Mouse (Mus musculus) stomach, embryonic 15.5 days (tissue): ENCODE results near the gene Mrpl53. TPM values are rescaled to one million over a fixed set of nuclear protein-coding genes. Genes with fewer than 3 reads are reported as not detected.

ENCODE experiments used
- ATAC-seq: fragments of 200-750 bp; cut with Nextera tagmentation; 2 replicates; pipeline ENCODE4 v1.8.0; 2017; ENCODE audit warnings: low read depth, moderate number of reproducible peaks, moderate TSS enrichment; ENCODE audit not compliant: insufficient read depth, low FRiP score
- H3K27ac ChIP-seq: fragments of 300-500 bp; sonication (generic); 2 replicates; pipeline ENCODE4 v1.5.1; 2015; ENCODE audit warnings: mild to moderate bottlenecking, inconsistent platforms
- H3K27me3 ChIP-seq: fragments of 300-500 bp; sonication (generic); replicated peaks from 2 replicates; pipeline ENCODE4 v1.6.1; 2015; ENCODE audit warnings: inconsistent platforms
- H3K36me3 ChIP-seq: fragments of 300-500 bp; sonication (generic); 2 replicates; pipeline ENCODE4 v1.6.1; 2015; ENCODE audit warnings: inconsistent platforms
- H3K4me1 ChIP-seq: fragments of 300-500 bp; sonication (generic); 2 replicates; pipeline ENCODE4 v1.6.1; 2015; ENCODE audit warnings: inconsistent platforms
- H3K4me2 ChIP-seq: fragments of 300-500 bp; sonication (generic); 2 replicates; pipeline ENCODE4 v1.6.1; 2015; ENCODE audit warnings: mild to moderate bottlenecking, inconsistent platforms
- H3K4me3 ChIP-seq: fragments of 300-500 bp; sonication (generic); replicated peaks from 2 replicates; pipeline ENCODE4 v1.5.1; 2015; ENCODE audit warnings: inconsistent platforms
- H3K9ac ChIP-seq: fragments of 300-500 bp; sonication (generic); 2 replicates; pipeline ENCODE4 v1.6.1; 2015; ENCODE audit warnings: inconsistent platforms
- H3K9me3 ChIP-seq: fragments of 300-500 bp; sonication (generic); 2 replicates; pipeline ENCODE4 v1.6.1; 2016; ENCODE audit warnings: inconsistent platforms
- WGBS: fragments of 180-500 bp; shearing (Covaris S2); methylation state at CpG from one replicate; pipeline ENCODE4 v1.1.7; 2015; 5-methylcytosine and 5-hydroxymethylcytosine counted together
- polyA plus RNA-seq: library from polyadenylated mRNA; unstranded; fragments of >200 nt; fragmentation: Nextera tagmentation; extraction: Ambion mirVana; gene quantifications from 2 replicates; pipeline ENCODE4 v1.2.1, GENCODE M21; 2015

The Mrpl53 gene
- polyA plus RNA-seq, 1 experiment from 2014 or later = 136 TPM

DNA sequence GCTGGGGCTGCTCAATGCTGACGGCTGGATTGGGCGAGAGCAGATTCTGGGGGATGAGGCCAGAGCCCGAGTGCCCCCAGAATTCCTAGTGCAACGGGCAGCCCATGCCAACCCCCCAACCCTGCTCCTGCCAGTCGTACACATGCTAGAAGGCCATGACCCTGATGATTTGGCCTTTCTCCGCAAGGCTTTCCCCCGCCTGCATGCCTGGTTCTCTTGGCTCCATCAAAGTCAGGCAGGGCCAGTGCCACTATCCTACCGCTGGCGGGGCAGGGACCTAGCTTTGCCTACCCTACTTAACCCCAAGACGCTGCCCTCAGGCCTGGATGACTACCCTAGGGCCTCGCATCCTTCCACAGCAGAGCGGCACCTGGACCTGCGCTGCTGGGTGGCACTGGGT lies 8.8 kb downstream of the Mrpl53 start:
- WGBS = 83% methylated on average over 13 of the region's 13 CpGs
- no peak for ATAC-seq
- no peak overlapping the region for H3K4me3 ChIP-seq

DNA sequence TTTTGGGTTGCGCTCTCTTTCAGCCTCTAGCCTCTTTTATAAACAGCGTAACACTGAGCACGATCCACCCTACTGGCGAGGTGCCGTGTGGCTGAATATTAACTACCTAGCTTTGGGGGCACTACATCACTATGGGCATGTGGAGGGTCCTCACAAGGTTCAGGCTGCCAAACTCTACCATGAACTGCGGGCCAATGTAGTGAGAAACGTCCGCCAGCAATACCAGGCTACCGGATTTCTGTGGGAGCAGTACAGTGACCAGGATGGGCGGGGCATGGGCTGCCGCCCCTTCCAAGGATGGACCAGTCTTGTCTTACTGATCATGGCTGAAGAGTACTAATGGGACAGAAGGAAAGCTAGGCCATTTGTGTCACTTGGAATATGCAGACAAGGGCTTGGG lies 9.5 kb downstream of the Mrpl53 start:
- no peak overlapping the region for H3K4me3 ChIP-seq
- H3K4me1 ChIP-seq = peaks cover 52% of the 10 kb centered on the region
- WGBS = 81% methylated on average over 11 of the region's 11 CpGs
- H3K36me3 ChIP-seq = peaks cover 18% of the 10 kb centered on the region
- H3K27me3 ChIP-seq = no peaks in the 10 kb centered on the region
- no peak for ATAC-seq
- no peak overlapping the region for H3K27ac ChIP-seq
- no peak overlapping the region for H3K4me2 ChIP-seq
- no peaks in the 10 kb centered on the region for H3K9me3 ChIP-seq
- no peak overlapping the region for H3K9ac ChIP-seq

More for the DNA sequence above, 8.8 kb downstream of the Mrpl53 start:
- H3K36me3 ChIP-seq = peaks cover 18% of the 10 kb centered on the region
- H3K9me3 ChIP-seq = no peaks in the 10 kb centered on the region
- H3K9ac ChIP-seq = no peak overlapping the region
- H3K27ac ChIP-seq = no peak overlapping the region
- H3K4me2 ChIP-seq = no peak overlapping the region
- no peaks in the 10 kb centered on the region for H3K27me3 ChIP-seq
- peaks cover 46% of the 10 kb centered on the region for H3K4me1 ChIP-seq

DNA sequence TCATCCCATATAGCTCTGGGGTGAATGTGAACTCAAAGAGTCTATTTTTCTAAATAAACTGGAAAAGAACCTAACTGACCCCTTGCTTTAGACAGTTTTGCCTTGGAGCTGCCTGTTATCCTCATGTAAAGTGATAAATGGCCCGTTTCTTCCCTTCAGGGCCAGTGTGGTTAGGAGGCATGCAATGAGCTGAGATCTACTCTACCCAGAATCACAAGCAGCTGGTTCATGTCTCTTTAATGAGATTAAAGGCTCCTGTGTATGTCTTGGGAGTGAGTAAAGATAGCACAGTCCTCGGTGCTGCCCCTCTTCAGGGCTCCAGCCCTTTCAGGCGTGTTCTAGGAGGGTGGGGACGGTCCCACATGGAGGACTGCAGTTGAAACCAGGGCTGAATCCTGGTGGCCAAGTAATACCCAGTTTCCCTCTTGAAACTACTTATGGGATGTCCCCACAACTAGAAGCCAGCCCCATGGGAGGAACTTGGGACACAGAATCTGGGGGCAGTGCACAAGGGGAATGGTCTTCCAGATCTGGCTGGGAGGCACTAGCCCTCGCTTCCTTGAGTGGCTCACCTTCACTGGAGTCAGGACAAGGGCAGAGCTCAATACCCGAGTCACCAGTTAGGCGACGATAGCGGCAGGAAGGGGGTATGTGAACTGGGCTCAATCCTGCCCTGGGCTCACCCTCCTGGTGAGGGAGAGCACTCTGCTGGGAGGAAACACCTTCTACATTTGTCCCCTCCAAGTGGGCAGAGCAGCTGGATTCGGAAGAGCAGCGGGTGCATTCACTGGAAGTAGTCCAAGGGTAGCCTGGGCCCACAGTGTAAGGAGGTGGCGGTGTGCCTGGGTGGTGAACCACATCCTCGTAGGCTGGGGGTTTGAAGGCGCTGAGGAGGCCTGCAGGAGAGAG lies 10.2 kb downstream of the Mrpl53 start:
- H3K9ac ChIP-seq = no peak overlapping the region
- no peak for ATAC-seq
- no peaks in the 10 kb centered on the region for H3K27me3 ChIP-seq
- no peak overlapping the region for H3K4me3 ChIP-seq
- H3K27ac ChIP-seq = no peak overlapping the region
- no peaks in the 10 kb centered on the region for H3K9me3 ChIP-seq
- peaks cover 18% of the 10 kb centered on the region for H3K36me3 ChIP-seq
- 75% methylated on average over 14 of the region's 14 CpGs for WGBS
- H3K4me2 ChIP-seq = no peak overlapping the region
- peaks cover 55% of the 10 kb centered on the region for H3K4me1 ChIP-seq

DNA sequence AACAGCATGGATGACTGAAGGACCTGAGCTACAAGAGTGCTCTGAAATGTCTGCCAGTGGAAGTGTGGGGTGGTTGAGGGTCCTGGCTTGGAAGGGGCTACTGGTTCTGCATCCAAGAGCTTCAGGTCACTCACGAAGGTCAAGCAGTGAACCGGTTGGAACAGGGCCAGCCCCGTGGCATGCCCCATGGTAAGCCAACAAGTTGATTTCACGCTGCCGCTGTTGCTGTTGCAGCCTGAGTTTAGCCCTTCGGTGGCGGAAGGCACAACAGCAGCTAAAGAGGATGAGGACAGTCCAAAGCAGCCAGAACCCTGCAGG lies 10.9 kb downstream of the Mrpl53 start:
- no peak for ATAC-seq
- H3K27ac ChIP-seq = no peak overlapping the region
- H3K9ac ChIP-seq = no peak overlapping the region
- H3K27me3 ChIP-seq = no peaks in the 10 kb centered on the region
- H3K4me1 ChIP-seq = peaks cover 57% of the 10 kb centered on the region
- 78% methylated on average over 7 of the region's 7 CpGs for WGBS
- H3K9me3 ChIP-seq = no peaks in the 10 kb centered on the region
- peak overlapping the region; percentile 97; the same call in 1 of the 2 replicates for H3K4me2 ChIP-seq
- H3K4me3 ChIP-seq = no peak overlapping the region; the same call in 1 of the 2 replicates
- peaks cover 18% of the 10 kb centered on the region for H3K36me3 ChIP-seq

DNA sequence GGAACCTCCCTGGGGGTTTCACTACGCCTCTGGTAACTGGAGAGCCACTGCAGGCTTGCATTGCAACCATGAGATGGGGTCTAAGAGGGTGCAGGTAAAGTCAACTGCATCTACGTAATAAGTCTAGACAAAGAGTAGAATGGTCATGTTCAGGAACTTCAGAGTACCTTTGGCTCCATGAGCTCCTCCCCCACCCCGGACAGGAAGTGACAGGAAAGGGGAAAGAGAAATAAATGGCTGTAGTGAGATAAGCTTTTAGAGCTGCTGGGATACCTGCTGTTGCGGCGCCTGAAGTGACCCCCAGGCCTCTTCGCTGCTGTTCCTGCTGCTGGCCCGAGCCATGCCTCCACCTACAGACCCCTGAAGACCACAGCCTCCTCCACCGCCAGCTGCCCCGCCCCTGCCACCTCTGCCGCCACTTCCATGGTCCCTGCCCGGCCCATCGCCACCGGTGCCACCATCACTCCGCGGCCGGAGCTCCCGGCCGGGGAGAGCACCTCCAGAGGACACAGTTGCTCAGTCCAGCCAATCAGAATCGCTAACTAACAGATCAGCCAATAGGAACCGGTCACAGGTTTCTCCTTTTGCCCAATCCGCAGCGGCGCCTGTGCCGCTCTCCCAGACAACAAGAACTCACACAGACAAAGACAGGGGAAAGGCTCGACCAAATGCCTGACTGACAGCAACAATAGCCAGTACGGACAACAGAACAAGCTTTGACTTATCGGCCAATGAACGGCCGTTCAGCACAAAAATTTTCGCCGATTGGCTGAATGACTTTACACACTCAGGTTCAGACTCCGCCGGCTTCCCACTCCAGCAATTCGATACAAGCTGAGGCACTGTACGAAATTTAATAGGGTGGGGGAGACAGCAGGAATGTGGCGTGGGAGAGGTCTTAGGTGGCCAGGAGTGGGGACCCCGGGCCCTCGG lies 12.4 kb downstream of the Mrpl53 start, which contains the start of gene Wbp1:
Wbp1 (minus strand) TSS at position 630 of the 933 bp plus-strand sequence.
- Histone ChIP-seq H3K4me3 (peak within 1 kb of the TSS; percentile 59), H3K9me3 (no peaks in the 10 kb centered on the region), H3K27me3 (no peaks in the 10 kb centered on the region), H3K4me2 (peak within 1 kb of the TSS; percentile 97), H3K9ac (peak within 1 kb of the TSS; percentile 75), H3K4me1 (peaks cover 53% of the 10 kb centered on the region), H3K27ac (peak within 1 kb of the TSS; percentile 98), H3K36me3 (peaks cover 18% of the 10 kb centered on the region)
- under 1% methylated on average over 38 of the region's 38 CpGs for WGBS
- peak; percentile 95 for ATAC-seq

DNA sequence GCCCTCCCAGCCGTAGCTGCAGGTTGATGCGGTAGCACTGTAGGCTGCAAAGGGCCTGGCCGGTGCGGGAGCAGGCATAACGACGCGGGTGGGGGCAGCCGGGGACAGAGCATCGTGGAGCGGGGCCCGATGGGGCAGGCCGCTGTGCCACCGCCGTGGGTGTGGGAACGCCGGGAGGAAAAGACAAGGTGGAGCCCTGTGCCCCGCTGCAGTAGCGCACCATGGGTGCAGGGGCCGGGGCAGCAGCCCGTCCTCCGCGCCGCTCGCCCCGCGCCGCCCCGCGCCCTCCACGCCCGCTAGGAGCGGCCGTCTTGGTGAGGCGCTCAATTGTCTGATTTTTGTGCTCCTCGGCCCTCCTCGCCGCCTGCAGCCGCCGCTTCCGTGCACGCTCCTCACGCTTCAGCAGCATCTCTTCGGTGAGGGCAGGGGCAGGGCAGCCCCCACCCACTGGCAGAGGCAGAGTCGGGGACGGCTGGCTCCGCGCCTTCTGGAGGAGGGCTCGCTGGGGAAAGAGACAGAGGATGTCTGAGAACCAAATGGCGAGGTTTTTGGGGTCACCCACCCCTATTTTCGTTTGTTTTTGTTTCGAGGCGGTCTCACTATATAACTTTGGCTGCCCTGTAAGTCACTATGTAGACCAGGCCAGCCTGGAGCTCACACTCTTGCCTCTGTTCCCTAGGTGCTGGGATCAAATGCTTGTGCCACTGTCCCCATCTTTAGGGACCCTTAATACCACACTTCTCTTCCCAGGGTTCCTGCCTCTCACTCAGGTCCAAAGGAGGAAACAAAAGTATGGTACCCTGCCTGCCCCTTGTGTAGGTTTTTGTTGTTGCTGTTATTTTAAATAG lies 13.2 kb downstream of the Mrpl53 start:
- Histone ChIP-seq H3K4me3 (peak overlapping the region; percentile 59), H3K9me3 (no peaks in the 10 kb centered on the region), H3K4me2 (peak overlapping the region; percentile 97), H3K4me1 (peaks cover 45% of the 10 kb centered on the region), H3K36me3 (peaks cover 13% of the 10 kb centered on the region), H3K27me3 (no peaks in the 10 kb centered on the region), H3K27ac (peak overlapping the region; percentile 98), H3K9ac (peak overlapping the region; percentile 75)
- no peak for ATAC-seq
- WGBS = under 1% methylated on average over 50 of the region's 52 CpGs

DNA sequence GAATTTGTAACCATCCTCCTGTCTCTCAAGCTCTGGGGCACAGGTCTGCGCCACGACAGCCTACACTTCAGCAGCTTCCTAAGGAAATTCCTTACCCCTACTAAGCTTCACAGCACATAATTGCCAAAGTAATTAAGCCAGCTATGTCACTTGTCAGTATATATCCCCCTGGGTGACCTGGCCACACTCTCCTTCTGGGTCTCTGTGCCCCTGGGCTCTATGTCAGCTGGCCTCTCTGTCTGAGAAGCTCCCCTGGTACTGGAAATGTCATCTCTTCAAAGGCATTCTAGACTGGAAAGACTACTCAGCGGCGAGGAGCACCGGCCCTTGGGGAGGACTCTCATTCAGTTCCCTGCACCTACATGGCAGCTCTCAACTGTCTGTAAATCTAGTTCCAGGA lies 14.1 kb downstream of the Mrpl53 start:
- peak overlapping the region; percentile 59; the same call in 1 of the 2 replicates for H3K4me3 ChIP-seq
- no peak for ATAC-seq
- H3K4me2 ChIP-seq = peak overlapping the region; percentile 97
- peak overlapping the region; percentile 98; the same call in 1 of the 2 replicates for H3K27ac ChIP-seq
- 79% methylated on average over 5 of the region's 5 CpGs for WGBS
- H3K9me3 ChIP-seq = no peaks in the 10 kb centered on the region
- H3K9ac ChIP-seq = no peak overlapping the region
- H3K36me3 ChIP-seq = peaks cover 9% of the 10 kb centered on the region
- no peaks in the 10 kb centered on the region for H3K27me3 ChIP-seq
- peaks cover 45% of the 10 kb centered on the region for H3K4me1 ChIP-seq

DNA sequence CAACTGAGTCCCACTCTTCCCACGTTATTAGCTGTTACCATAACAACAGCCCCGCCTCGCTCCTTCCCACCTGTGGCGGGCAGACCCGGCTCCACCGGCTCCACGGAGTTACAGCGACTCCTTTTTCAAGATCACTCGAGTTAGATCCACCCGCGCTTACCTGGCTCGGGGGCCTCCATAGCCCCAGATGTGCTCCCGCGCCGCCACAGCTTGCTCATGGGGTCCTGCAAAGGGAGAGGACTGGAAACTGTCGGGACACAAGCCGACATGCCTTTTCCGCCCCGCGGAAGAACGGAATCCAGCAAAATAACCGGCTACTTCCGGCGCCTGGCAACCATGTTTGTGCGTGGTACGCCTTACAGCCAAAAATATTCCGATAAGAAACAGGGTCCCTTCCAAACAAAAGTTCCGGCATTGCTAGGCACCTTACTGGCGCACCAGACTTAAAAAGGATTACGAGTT lies 16.0 kb downstream of the Mrpl53 start:
- under 1% methylated on average over 30 of the region's 30 CpGs for WGBS
- 0 out of 2 replicates have a peak, but pooled peaks have one; percentile 3 for ATAC-seq
- H3K27ac ChIP-seq = peak overlapping the region; percentile 75

DNA sequence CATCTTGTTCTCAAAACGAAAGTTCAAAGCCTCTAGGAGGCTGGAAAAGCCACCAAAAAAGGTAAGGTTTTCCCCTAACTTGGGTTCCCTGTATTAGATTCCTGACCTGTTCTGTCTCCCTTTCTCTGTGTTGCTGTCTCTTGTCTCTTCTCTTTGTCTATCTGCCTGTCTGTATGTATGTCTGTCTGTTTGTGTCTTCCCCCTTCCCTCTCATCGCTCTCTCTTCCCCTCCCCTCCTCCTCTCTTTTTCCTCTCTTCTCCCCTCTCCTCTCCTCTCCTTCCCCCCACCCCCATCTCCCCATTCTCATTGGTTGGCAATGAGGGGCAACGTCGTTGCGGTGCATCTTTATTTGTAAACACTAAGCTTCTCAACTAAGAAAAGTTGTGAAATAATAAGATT lies 16.5 kb downstream of the Mrpl53 start, which contains the start of gene Ino80b:
Ino80b (minus strand) TSS at position 101 of the 400 bp plus-strand sequence.
- no peak for ATAC-seq
- Histone ChIP-seq H3K9ac (peak within 1 kb of the TSS; percentile 60), H3K4me3 (peak within 1 kb of the TSS; percentile 71), H3K9me3 (no peaks in the 10 kb centered on the region), H3K27ac (peak within 1 kb of the TSS; percentile 75), H3K27me3 (no peaks in the 10 kb centered on the region), H3K4me2 (peak within 1 kb of the TSS; percentile 89), H3K36me3 (no peaks in the 10 kb centered on the region), H3K4me1 (peaks cover 28% of the 10 kb centered on the region)
- 22% methylated on average over 5 of the region's 5 CpGs for WGBS

More for the DNA sequence above, 16.0 kb downstream of the Mrpl53 start:
- Histone ChIP-seq H3K36me3 (no peaks in the 10 kb centered on the region; the same call in 1 of the 2 replicates), H3K9ac (peak overlapping the region; percentile 60), H3K4me1 (peaks cover 32% of the 10 kb centered on the region), H3K4me3 (peak overlapping the region; percentile 71), H3K27me3 (no peaks in the 10 kb centered on the region), H3K4me2 (peak overlapping the region; percentile 89), H3K9me3 (no peaks in the 10 kb centered on the region)

DNA sequence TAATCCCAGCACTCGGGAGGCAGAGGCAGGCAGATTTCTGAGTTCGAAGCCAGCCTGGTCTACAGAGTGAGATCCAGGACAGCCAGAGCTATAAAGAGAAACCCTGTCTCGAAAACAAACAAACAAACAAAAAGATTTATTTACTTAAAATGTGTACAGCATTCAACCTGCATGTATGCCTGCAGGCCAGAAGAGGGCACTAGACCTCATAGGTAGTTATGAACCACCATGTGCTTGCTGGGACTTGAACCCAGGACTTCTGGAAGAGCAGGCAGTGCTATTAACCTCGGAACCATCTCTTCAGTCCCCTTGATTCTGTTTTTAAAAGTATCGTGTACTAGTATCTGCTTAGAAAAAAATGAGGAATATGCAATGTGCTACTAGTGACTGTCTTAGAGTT lies 18.6 kb downstream of the Mrpl53 start:
- H3K27ac ChIP-seq = no peak overlapping the region
- H3K9me3 ChIP-seq = no peaks in the 10 kb centered on the region
- H3K4me3 ChIP-seq = no peak overlapping the region
- ATAC-seq = no peak
- no peak overlapping the region for H3K4me2 ChIP-seq
- no peaks in the 10 kb centered on the region for H3K27me3 ChIP-seq
- no peak overlapping the region for H3K9ac ChIP-seq
- peaks cover 33% of the 10 kb centered on the region for H3K4me1 ChIP-seq
- H3K36me3 ChIP-seq = no peaks in the 10 kb centered on the region
- 93% methylated on average over 5 of the region's 5 CpGs for WGBS
